Mouse (Mus musculus) forebrain, embryonic 11.5 days (tissue): Measurements from ENCODE around the gene Coq10a. TPM values are rescaled to one million over a fixed set of nuclear protein-coding genes. Genes with fewer than 3 reads are reported as not detected.

Experiments
- ATAC-seq: fragments of 200-750 bp; cut with Nextera tagmentation; replicated peaks from 2 replicates; pipeline ENCODE4 v1.8.0; 2017; ENCODE audit warnings: moderate TSS enrichment; ENCODE audit not compliant: low FRiP score
- DNase-seq: peaks from one replicate; pipeline ENCODE4 v3.0.0-alpha.2; 2017; ENCODE audit warnings: low spot score
- H3K27ac ChIP-seq: fragments of 300-500 bp; sonication (generic); 2 replicates; pipeline ENCODE4 v1.5.1; 2014; ENCODE audit warnings: low read depth, low read length
- H3K27me3 ChIP-seq: fragments of 300-500 bp; sonication (generic); 2 replicates; pipeline ENCODE4 v1.6.1; 2014; ENCODE audit warnings: mild to moderate bottlenecking, low read length, mixed read lengths; ENCODE audit not compliant: control insufficient read depth, insufficient read depth
- H3K36me3 ChIP-seq: fragments of 300-500 bp; sonication (generic); 2 replicates; pipeline ENCODE4 v1.6.1; 2014; ENCODE audit warnings: mild to moderate bottlenecking, low read length, moderate library complexity, mixed read lengths; ENCODE audit not compliant: control insufficient read depth, insufficient read depth
- H3K4me1 ChIP-seq: fragments of 300-500 bp; sonication (generic); replicated peaks from 2 replicates; pipeline ENCODE4 v1.6.1; 2014; ENCODE audit warnings: low read length, mixed read lengths; ENCODE audit not compliant: control insufficient read depth, insufficient read depth
- H3K4me2 ChIP-seq: fragments of 300-500 bp; sonication (generic); 2 replicates; pipeline ENCODE4 v1.6.1; 2014; ENCODE audit warnings: low read depth, mild to moderate bottlenecking, low read length, moderate library complexity, mixed read lengths; ENCODE audit not compliant: severe bottlenecking
- H3K4me3 ChIP-seq: fragments of 300-500 bp; sonication (generic); 2 replicates; pipeline ENCODE4 v1.5.1; 2014; ENCODE audit warnings: low read depth, low read length
- H3K9ac ChIP-seq: fragments of 300-500 bp; sonication (generic); 2 replicates; pipeline ENCODE4 v1.6.1; 2014; ENCODE audit warnings: low read length
- H3K9me3 ChIP-seq: fragments of 300-500 bp; sonication (generic); 2 replicates; pipeline ENCODE4 v1.6.1; 2016; ENCODE audit warnings: low read length, mixed read lengths; ENCODE audit not compliant: control insufficient read depth
- WGBS: fragments of 180-500 bp; shearing (Covaris S2); extraction: QIAGEN DNeasy Blood & Tissue Kit; methylation state at CpG from one replicate; pipeline ENCODE4 v1.1.7; 2014; 5-methylcytosine and 5-hydroxymethylcytosine counted together
- polyA plus RNA-seq: library from polyadenylated mRNA; unstranded; fragments of >200 nt; fragmentation: Nextera tagmentation; extraction: Ambion mirVana; gene quantifications from 2 replicates; pipeline ENCODE4 v1.2.1, GENCODE M21; 2014

Coq10a gene
- polyA plus RNA-seq, 1 experiment from 2014 or later, result 21.0 TPM

DNA sequence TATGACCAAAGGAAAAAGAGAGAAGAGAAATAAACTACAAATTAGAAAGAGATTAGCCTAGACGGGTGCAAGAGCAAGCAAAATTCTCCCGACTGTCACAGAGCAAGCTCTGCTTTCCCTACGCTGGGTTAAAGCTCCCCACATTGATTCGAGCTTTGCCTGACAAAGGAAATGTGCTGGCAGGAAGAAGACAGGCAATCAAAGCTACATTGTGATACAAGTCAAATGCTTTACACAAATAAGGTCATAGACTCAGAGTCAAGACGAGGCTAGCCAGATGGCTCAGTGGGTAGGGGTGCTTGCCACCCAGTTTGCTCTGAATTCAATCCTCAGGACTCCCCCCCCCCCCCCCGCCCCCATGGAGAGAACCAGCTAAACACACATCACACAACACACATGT, 1.2 kb upstream of the Coq10a start:
- no peaks in the 10 kb centered on the region for H3K4me1 ChIP-seq
- H3K4me3 ChIP-seq, result no peak overlapping the region
- H3K36me3 ChIP-seq, result no peaks in the 10 kb centered on the region; the same call in 1 of the 2 replicates
- no peak overlapping the region for H3K4me2 ChIP-seq
- H3K9ac ChIP-seq, result no peak overlapping the region
- H3K27ac ChIP-seq, result no peak overlapping the region
- WGBS, result 63% methylated on average over 5 of the region's 6 CpGs
- no peak for ATAC-seq
- no peaks in the 10 kb centered on the region for H3K27me3 ChIP-seq
- no peak for DNase-seq
- no peaks in the 10 kb centered on the region for H3K9me3 ChIP-seq

DNA sequence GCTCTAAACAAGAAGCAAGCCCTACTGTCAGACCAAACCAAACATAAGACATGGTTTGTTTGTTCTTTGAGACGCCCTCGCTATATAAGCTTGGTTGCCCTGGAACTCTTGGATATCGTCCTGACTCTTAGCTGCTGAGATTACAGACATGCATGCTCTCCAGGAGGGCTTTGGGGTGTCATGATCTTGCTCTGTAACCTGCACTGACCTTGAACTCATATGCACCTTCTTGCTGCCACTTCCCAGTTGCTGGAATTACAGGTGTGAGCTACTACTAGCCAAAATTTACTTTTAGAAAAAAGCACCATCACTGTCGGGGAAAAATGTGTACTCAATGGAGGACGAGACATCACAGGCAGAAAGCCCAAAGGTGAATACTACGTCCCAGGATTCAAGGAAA, 802 bp upstream of the Coq10a start:
- Histone ChIP-seq H3K27me3 (no peaks in the 10 kb centered on the region), H3K4me1 (no peaks in the 10 kb centered on the region), H3K9me3 (no peaks in the 10 kb centered on the region), H3K4me3 (peak overlapping the region; percentile 70), H3K9ac (peak overlapping the region; percentile 64), H3K36me3 (no peaks in the 10 kb centered on the region; the same call in 1 of the 2 replicates), H3K27ac (peak overlapping the region; percentile 85; the same call in 1 of the 2 replicates), H3K4me2 (peak overlapping the region; percentile 56)
- DNase-seq (no peak), ATAC-seq (no peak)
- 79% methylated on average over 6 of the region's 6 CpGs for WGBS

DNA sequence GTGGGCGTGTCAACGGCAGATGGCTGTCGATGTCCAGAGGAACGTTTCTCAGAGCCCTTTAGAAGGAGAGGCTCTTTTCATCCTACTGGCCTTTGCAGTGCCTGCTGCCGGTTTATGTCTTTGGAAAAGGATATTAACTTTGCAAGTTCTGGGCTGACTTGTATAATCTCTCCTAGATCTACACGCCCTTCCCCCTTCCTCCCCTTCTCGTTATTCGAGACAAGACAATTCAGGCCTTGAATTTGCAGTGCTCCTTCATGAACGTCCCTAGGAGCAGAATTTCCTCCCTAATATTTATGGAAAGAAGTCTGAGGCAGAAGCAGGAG, 384 bp upstream of the Coq10a start:
- DNase-seq, result no peak
- 9% methylated on average over 9 of the region's 9 CpGs for WGBS
- H3K36me3 ChIP-seq, result no peaks in the 10 kb centered on the region; the same call in 1 of the 2 replicates
- H3K9ac ChIP-seq, result peak overlapping the region; percentile 64
- H3K4me1 ChIP-seq, result no peaks in the 10 kb centered on the region
- peak overlapping the region; percentile 85 for H3K27ac ChIP-seq
- peak overlapping the region; percentile 56 for H3K4me2 ChIP-seq
- ATAC-seq, result no peak
- no peaks in the 10 kb centered on the region for H3K27me3 ChIP-seq
- peak overlapping the region; percentile 70 for H3K4me3 ChIP-seq
- no peaks in the 10 kb centered on the region for H3K9me3 ChIP-seq

DNA sequence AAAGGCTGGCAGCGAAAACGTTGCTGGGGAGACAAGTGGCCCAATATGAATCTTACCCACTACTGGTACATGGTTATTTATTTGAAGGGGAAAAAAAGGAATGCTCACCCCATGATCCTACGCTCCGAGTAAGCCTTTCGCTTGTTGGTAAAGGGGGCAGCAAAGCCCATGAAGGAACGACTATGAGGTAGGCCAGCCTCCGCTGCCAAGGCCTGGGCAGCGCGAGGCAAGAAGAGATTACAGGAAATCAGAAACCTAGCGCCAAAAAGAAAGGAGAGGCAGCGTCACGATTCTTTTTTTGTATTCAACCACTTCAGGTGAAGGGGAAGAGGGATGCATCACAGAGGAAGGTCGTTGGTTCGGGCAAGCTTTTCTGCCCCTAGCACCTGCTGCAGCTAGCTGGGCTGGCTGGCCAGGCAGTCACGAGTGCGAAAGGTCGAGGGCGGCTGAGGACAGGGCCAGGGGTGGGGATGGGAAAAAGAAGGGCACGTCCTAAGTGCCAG, 847 bp downstream of the Coq10a start:
- Histone ChIP-seq H3K27me3 (no peaks in the 10 kb centered on the region), H3K4me1 (no peaks in the 10 kb centered on the region), H3K4me2 (peak overlapping the region; percentile 56), H3K4me3 (peak overlapping the region; percentile 70), H3K9ac (peak overlapping the region; percentile 64), H3K9me3 (no peaks in the 10 kb centered on the region), H3K36me3 (peaks cover 2% of the 10 kb centered on the region), H3K27ac (no peak overlapping the region)
- 21% methylated on average over 19 of the region's 19 CpGs for WGBS
- DNase-seq (no peak), ATAC-seq (no peak)

DNA sequence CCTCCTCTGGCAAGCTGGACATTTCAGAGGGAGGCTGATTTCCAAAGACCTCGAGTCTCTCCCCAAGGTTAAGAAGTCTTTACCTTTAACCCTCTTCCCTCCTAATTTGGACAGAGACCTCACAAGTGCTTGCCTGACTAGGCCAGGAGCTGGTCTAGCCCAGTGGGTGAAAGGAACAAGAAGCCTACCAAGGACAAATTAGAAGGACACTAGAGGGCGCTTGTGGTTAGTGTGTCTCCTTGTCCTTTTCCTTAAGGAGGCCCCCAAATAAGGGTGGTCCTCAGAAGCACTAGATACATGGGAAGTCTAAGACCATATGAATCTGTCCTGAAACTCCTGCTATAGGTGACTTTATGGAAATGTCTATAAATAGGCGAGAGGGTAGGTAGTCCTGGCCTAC, 6.2 kb downstream of the Coq10a start:
- DNase-seq (no peak), ATAC-seq (no peak)
- H3K36me3 ChIP-seq, result peaks cover 12% of the 10 kb centered on the region
- WGBS, result 54% methylated on average over 3 of the region's 3 CpGs
- H3K4me3 ChIP-seq, result no peak overlapping the region
- H3K27ac ChIP-seq, result no peak overlapping the region
- no peak overlapping the region for H3K4me2 ChIP-seq
- no peaks in the 10 kb centered on the region for H3K27me3 ChIP-seq
- no peak overlapping the region for H3K9ac ChIP-seq
- no peaks in the 10 kb centered on the region for H3K4me1 ChIP-seq
- H3K9me3 ChIP-seq, result no peaks in the 10 kb centered on the region

DNA sequence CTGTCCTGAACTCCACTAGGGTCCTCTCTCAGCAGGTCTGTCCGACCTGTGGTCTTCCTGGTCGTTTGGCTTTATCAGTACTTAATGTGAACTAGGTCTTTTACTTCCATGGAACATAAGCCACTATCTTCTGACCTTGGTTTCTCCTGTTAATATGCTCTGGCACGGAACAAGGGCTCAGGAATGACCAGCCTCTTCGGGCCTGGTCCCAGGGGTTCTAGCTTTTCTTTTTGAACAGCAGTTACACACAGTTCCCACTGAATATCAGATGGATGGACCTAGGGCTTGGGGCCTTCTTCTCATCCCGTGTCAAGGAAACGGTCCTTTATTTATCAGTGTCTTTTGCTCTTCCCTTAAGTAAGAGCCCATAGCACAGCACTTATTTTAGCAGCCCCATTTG, 7.0 kb downstream of the Coq10a start:
- WGBS, result 94% methylated on average over 6 of the region's 6 CpGs

DNA sequence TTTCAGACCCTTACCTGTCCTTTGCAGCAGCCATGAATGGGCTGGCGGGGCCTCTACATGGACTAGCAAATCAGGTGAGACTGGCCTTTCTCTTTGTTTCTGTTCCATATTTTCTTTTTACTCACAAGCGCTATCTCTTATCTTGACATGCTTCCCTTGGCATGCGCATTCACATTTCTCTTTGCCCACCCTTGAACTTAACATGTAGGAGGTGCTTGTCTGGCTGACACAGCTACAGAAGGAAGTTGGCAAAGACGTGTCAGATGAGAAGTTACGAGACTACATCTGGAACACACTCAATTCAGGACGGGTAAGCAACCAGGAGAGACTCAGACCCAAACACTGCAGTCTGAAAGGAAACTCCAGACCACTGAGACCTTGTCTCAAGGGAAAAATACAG, 9.6 kb downstream of the Coq10a start:
- no peak overlapping the region for H3K4me2 ChIP-seq
- 93% methylated on average over 6 of the region's 6 CpGs for WGBS
- no peaks in the 10 kb centered on the region for H3K4me1 ChIP-seq
- no peak for ATAC-seq
- H3K9ac ChIP-seq, result no peak overlapping the region
- H3K36me3 ChIP-seq, result peaks cover 15% of the 10 kb centered on the region
- no peaks in the 10 kb centered on the region for H3K27me3 ChIP-seq
- no peaks in the 10 kb centered on the region for H3K9me3 ChIP-seq
- DNase-seq, result no peak
- no peak overlapping the region for H3K27ac ChIP-seq
- H3K4me3 ChIP-seq, result no peak overlapping the region

More for the DNA sequence above, 7.0 kb downstream of the Coq10a start:
- no peaks in the 10 kb centered on the region for H3K4me1 ChIP-seq
- H3K4me3 ChIP-seq, result no peak overlapping the region
- no peaks in the 10 kb centered on the region for H3K9me3 ChIP-seq
- H3K9ac ChIP-seq, result no peak overlapping the region
- no peak for ATAC-seq
- H3K27ac ChIP-seq, result no peak overlapping the region
- no peak overlapping the region for H3K4me2 ChIP-seq
- H3K36me3 ChIP-seq, result peaks cover 12% of the 10 kb centered on the region
- no peaks in the 10 kb centered on the region for H3K27me3 ChIP-seq
- DNase-seq, result no peak

DNA sequence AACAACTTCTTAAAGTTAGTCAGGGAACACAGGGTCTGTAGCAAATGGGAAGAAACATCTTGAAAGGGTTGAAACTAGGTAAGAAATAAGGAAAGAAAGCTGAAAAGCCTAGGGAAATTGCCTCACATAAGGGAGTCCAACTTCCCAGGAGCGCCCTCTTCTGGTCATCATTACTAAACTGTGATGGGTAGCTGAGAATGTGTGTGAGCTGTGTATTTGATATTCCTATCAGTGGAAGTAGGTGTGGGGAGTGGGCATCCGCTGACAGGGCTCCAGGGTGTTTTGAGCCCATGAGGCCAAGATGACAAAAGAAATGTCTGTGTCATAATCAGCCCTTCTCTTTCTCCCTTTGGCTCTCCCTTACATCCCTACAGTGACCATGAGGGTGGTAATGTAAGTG, 10.0 kb downstream of the Coq10a start:
- Histone ChIP-seq H3K4me3 (no peak overlapping the region), H3K4me2 (no peak overlapping the region), H3K27ac (no peak overlapping the region), H3K27me3 (no peaks in the 10 kb centered on the region), H3K36me3 (peaks cover 19% of the 10 kb centered on the region), H3K9ac (no peak overlapping the region), H3K4me1 (no peaks in the 10 kb centered on the region), H3K9me3 (no peaks in the 10 kb centered on the region)
- ATAC-seq (no peak), DNase-seq (peak; percentile 63)
- whole genome bisulfite sequencing, result 49% methylated on average over 2 of the region's 2 CpGs

DNA sequence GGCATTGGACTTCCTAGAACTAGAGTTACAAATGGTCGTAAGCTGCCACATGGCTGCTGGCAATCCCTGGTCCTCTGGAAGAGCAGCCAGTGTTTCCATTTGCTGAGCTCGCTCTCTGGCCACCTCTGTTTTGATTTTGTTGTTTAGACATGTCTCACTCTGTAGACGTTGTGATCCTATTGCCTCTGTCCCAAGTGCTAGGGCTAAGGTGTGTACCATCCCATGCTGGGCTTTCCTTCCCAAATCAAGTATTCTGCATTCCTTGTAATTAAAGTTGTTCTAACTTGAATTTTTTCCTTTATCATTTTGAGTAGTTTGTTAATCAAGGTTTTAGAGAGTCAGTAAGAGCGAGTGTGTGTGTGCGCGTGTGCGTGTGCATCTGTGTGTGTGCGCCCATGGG, 21.3 kb downstream of the Coq10a start:
- H3K36me3 ChIP-seq, result peaks cover 9% of the 10 kb centered on the region; the same call in 1 of the 2 replicates
- WGBS, result 92% methylated on average over 8 of the region's 8 CpGs
- no peaks in the 10 kb centered on the region for H3K9me3 ChIP-seq
- no peak overlapping the region for H3K4me2 ChIP-seq
- no peak overlapping the region for H3K4me3 ChIP-seq
- H3K27me3 ChIP-seq, result no peaks in the 10 kb centered on the region
- H3K9ac ChIP-seq, result no peak overlapping the region
- no peak for DNase-seq
- no peaks in the 10 kb centered on the region for H3K4me1 ChIP-seq
- H3K27ac ChIP-seq, result no peak overlapping the region
- ATAC-seq, result no peak
